Mouse (Mus musculus): ENCODE data around the gene Clint1. TPM values are rescaled to one million over a fixed set of nuclear protein-coding genes. Genes with fewer than 3 reads are reported as not detected.

Clint1 gene
- polyA plus RNA-seq (2012; fragmentation: generic; extraction: Trizol) = 10 to 100 TPM in 1 of 2 experiments, 1 to 10 TPM in 1; 3.5 to 27.9 TPM

GRCm38 (mm10) chr11:45851516-45852123 is at the start of gene Clint1:
Gene Clint1, plus strand, starts transcription at chr11:45852051.

GRCm38 (mm10) chr11:45944643-45945156 is 92.8 kb downstream of the Clint1 start, which contains the start of gene Lsm11:
Gene Lsm11, minus strand, starts transcription at chr11:45944935.

GRCm38 (mm10) chr11:45955127-45955627 is 103.3 kb downstream of the Clint1 start, which contains the start of gene Thg1l:
Gene Thg1l, minus strand, starts transcription at chr11:45955494.

Other genes with a start within 250 kb of the Clint1 start
- gene Lsm11, start 92.9 kb downstream of the Clint1 start, polyA plus RNA-seq (2012; fragmentation: generic; extraction: Trizol) = 10 to 100 TPM in 1 of 2 experiments, 1 to 10 TPM in 1; 3.4 to 15.6 TPM
- 10 to 100 TPM; 14.5 TPM for gene Thg1l, start 103.4 kb downstream of the Clint1 start, polyA plus RNA-seq (2012; fragmentation: generic; extraction: Trizol)
- under 1 TPM; 0.06 to 0.66 TPM for gene Sox30, start 128.3 kb downstream of the Clint1 start, polyA plus RNA-seq (2012; fragmentation: generic; extraction: Trizol)
- 1 to 10 TPM; 2.0 to 2.5 TPM for gene Gm12166, start 200.3 kb downstream of the Clint1 start, polyA plus RNA-seq (2012; fragmentation: generic; extraction: Trizol)
- gene Adam19, start 203.9 kb downstream of the Clint1 start, polyA plus RNA-seq (2012; fragmentation: generic; extraction: Trizol) = 10 to 100 TPM in 1 of 2 experiments, under 1 TPM in 1; 0.83 to 18.5 TPM